Mouse (Mus musculus) testis, adult 2 months (tissue): ENCODE measurements around the gene Ablim2.

Experiments used
- CTCF ChIP-seq: fragments of 200-500 bp; IDR thresholded peaks from 2 replicates; pipeline ENCODE4 v1.5.1; 2012; ENCODE audit warnings: low read depth, mild to moderate bottlenecking, inconsistent platforms, low read length, moderate library complexity; ENCODE audit not compliant: control insufficient read depth, insufficient read depth, insufficient replicate concordance
- POLR2A ChIP-seq: fragments of 200-500 bp; IDR thresholded peaks from 2 replicates; pipeline ENCODE4 v1.6.1; 2012; ENCODE audit warnings: low read depth, mild to moderate bottlenecking, inconsistent platforms, low read length, moderate library complexity; ENCODE audit not compliant: control insufficient read depth

- TF ChIP-seq POLR2A (no peak), CTCF (no peak)
Measured at GRCm38 (mm10) chr5:35712517-35712916, 45.2 kb upstream of the Ablim2 start.
